Mouse (Mus musculus) olfactory bulb, adult 2 months (tissue): ENCODE measurements around the gene Qsox1.

Source experiments
- CTCF ChIP-seq: fragments of 200-500 bp; IDR thresholded peaks from 2 replicates; pipeline ENCODE4 v1.5.1; 2012; ENCODE audit warnings: low read depth, mild to moderate bottlenecking, low read length, moderate library complexity; ENCODE audit not compliant: insufficient read depth
- POLR2A ChIP-seq: fragments of 200-500 bp; IDR thresholded peaks from 2 replicates; pipeline ENCODE4 v1.6.1; 2012; ENCODE audit warnings: mild to moderate bottlenecking, low read depth, low read length, moderate library complexity; ENCODE audit not compliant: insufficient read depth

DNA sequence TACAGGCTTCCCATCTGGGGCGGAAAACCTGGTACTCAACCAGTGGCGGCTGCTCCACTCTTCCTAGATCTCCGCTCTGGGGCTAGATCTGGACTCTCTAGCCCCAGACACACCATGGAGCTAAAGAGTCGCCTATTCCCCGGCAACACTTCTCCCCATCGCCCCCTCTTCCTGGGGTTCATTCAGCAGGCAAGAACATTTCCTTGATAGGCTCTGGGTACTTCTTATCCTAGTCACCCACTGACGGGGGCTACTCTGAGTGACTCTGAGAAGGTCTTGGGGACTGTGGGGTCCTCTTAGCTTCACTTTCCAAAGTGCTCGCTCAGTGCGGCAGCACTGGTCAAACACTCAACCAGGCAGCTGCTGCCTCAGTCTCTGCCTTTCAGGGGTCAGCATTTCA is 59.3 kb downstream of the Qsox1 start:
- TF ChIP-seq CTCF, result no peak
- no peak for TF ChIP-seq POLR2A
